Mouse (Mus musculus): ENCODE results near the gene Gng7.
"Not testable (repeated sequence)": the region's sequence is repeated elsewhere in the genome, so short reads cannot be mapped to it uniquely, and the experiment has no call there.

Gene Gng7

GRCm38 (mm10) chr10:80994621-80995020, 20.1 kb downstream of the Gng7 start:
- DNase-seq (ENCODE audit: low read depth, low spot score): no peak

GRCm38 (mm10) chr10:80993276-80993675, 21.5 kb downstream of the Gng7 start:
- DNase-seq (ENCODE audit: low read depth, low spot score): no peak

- DNase-seq (ENCODE audit: low read depth, low spot score): no peak
These were observed 22.8 kb downstream of the Gng7 start for GRCm38 (mm10) chr10:80991945-80992344.

GRCm38 (mm10) chr10:80991007-80991406, 23.7 kb downstream of the Gng7 start:
- no peak for DNase-seq (ENCODE audit: low read depth, low spot score)

GRCm38 (mm10) chr10:80990406-80990805, 24.3 kb downstream of the Gng7 start:
- no peak for DNase-seq (ENCODE audit: low read depth, low spot score)

- DNase-seq (ENCODE audit: low read depth, low spot score): not testable (repeated sequence)
These were observed 24.9 kb downstream of the Gng7 start for GRCm38 (mm10) chr10:80989854-80990253.

GRCm38 (mm10) chr10:80989446-80989845, 25.3 kb downstream of the Gng7 start:
- no peak for DNase-seq (ENCODE audit: low read depth, low spot score)

GRCm38 (mm10) chr10:80987709-80988441, 26.9 kb downstream of the Gng7 start:
- no peak for DNase-seq (ENCODE audit: low read depth, low spot score)

- no peak for DNase-seq (ENCODE audit: low read depth, low spot score)
These were observed 28.0 kb downstream of the Gng7 start for GRCm38 (mm10) chr10:80986754-80987153.

GRCm38 (mm10) chr10:80985970-80986701, 28.6 kb downstream of the Gng7 start:
- no peak for DNase-seq (ENCODE audit: low read depth, low spot score)

GRCm38 (mm10) chr10:80985241-80985969, 29.3 kb downstream of the Gng7 start:
- no peak for DNase-seq (ENCODE audit: low read depth, low spot score)

GRCm38 (mm10) chr10:80984223-80984622, 30.5 kb downstream of the Gng7 start:
- DNase-seq (ENCODE audit: low read depth, low spot score): no peak

GRCm38 (mm10) chr10:80982381-80982780, 32.4 kb downstream of the Gng7 start:
- no peak for DNase-seq (ENCODE audit: low read depth, low spot score)

- no peak for DNase-seq (ENCODE audit: low read depth, low spot score)
These were observed 33.1 kb downstream of the Gng7 start for GRCm38 (mm10) chr10:80981564-80982112.

- no peak for DNase-seq (ENCODE audit: low read depth, low spot score)
These were observed 39.3 kb downstream of the Gng7 start for GRCm38 (mm10) chr10:80975478-80975877.

GRCm38 (mm10) chr10:80973722-80974121, 41.0 kb downstream of the Gng7 start:
- no peak for DNase-seq (ENCODE audit: low read depth, low spot score)

- no peak for DNase-seq (ENCODE audit: low read depth, low spot score)
These were observed 42.4 kb downstream of the Gng7 start for GRCm38 (mm10) chr10:80972071-80972987.

GRCm38 (mm10) chr10:80971533-80971932, 43.2 kb downstream of the Gng7 start:
- DNase-seq (ENCODE audit: low read depth, low spot score): no peak

GRCm38 (mm10) chr10:80970159-80970558, 44.6 kb downstream of the Gng7 start:
- no peak for DNase-seq (ENCODE audit: low read depth, low spot score)

- no peak for DNase-seq (ENCODE audit: low read depth, low spot score)
These were observed 45.4 kb downstream of the Gng7 start for GRCm38 (mm10) chr10:80969298-80969697.

- DNase-seq (ENCODE audit: low read depth, low spot score): no peak
These were observed 46.6 kb downstream of the Gng7 start for GRCm38 (mm10) chr10:80968106-80968505.
